Mouse (Mus musculus) limb, embryonic 11.5 days (tissue): ENCODE results near the gene Fem1a. TPM values are rescaled to one million over a fixed set of nuclear protein-coding genes. Genes with fewer than 3 reads are reported as not detected.
"Not testable (repeated sequence)": the region's sequence is repeated elsewhere in the genome, so short reads cannot be mapped to it uniquely, and the experiment has no call there.

Experiments used
- ATAC-seq: fragments of 200-750 bp; cut with Nextera tagmentation; 2 replicates; pipeline ENCODE4 v1.8.0; 2017; ENCODE audit warnings: low read depth; ENCODE audit not compliant: insufficient number of reproducible peaks, low FRiP score, low TSS enrichment
- DNase-seq: peaks from one replicate; pipeline ENCODE4 v3.0.0-alpha.2; 2015; ENCODE audit warnings: low spot score
- H3K27ac ChIP-seq: fragments of 300-500 bp; sonication (generic); replicated peaks from 2 replicates; pipeline ENCODE4 v1.5.1; 2014; ENCODE audit warnings: low read depth, mild to moderate bottlenecking, low read length
- H3K27me3 ChIP-seq: fragments of 300-500 bp; sonication (generic); 2 replicates; pipeline ENCODE4 v1.6.1; 2014; ENCODE audit warnings: mild to moderate bottlenecking, low read length, mixed read lengths; ENCODE audit not compliant: control insufficient read depth, insufficient read depth
- H3K36me3 ChIP-seq: fragments of 300-500 bp; sonication (generic); 2 replicates; pipeline ENCODE4 v1.6.1; 2014; ENCODE audit warnings: mild to moderate bottlenecking, low read length, moderate library complexity, mixed read lengths; ENCODE audit not compliant: control insufficient read depth, insufficient read depth
- H3K4me1 ChIP-seq: fragments of 300-500 bp; sonication (generic); 2 replicates; pipeline ENCODE4 v1.6.1; 2014; ENCODE audit warnings: low read length, mixed read lengths; ENCODE audit not compliant: control insufficient read depth, insufficient read depth
- H3K4me2 ChIP-seq: fragments of 300-500 bp; sonication (generic); 2 replicates; pipeline ENCODE4 v1.6.1; 2014; ENCODE audit warnings: low read depth, mild to moderate bottlenecking, moderate library complexity; ENCODE audit not compliant: severe bottlenecking
- H3K4me3 ChIP-seq: fragments of 300-500 bp; sonication (generic); 2 replicates; pipeline ENCODE4 v1.5.1; 2014; ENCODE audit warnings: low read depth, low read length
- H3K9ac ChIP-seq: fragments of 300-500 bp; sonication (generic); 2 replicates; pipeline ENCODE4 v1.6.1; 2014; ENCODE audit warnings: mild to moderate bottlenecking, low read length
- H3K9me3 ChIP-seq: fragments of 300-500 bp; sonication (generic); 2 replicates; pipeline ENCODE4 v1.6.1; 2016; ENCODE audit warnings: low read length; ENCODE audit not compliant: control insufficient read depth
- WGBS: fragments of 180-500 bp; shearing (Covaris S2); extraction: QIAGEN DNeasy Blood & Tissue Kit; methylation state at CpG from one replicate; pipeline ENCODE4 v1.1.7; 2014; 5-methylcytosine and 5-hydroxymethylcytosine counted together
- polyA plus RNA-seq: library from polyadenylated mRNA; unstranded; fragments of >200 nt; fragmentation: Nextera tagmentation; extraction: Ambion mirVana; gene quantifications from 2 replicates; pipeline ENCODE4 v1.2.1, GENCODE M21; 2014

Gene Fem1a
- polyA plus RNA-seq, 1 experiment from 2014 or later: 12.5 TPM

GRCm38 (mm10) chr17:56258812-56259211 lies 2.2 kb downstream of the Fem1a start:
- H3K9ac ChIP-seq, DNase-seq, ATAC-seq, H3K4me1 ChIP-seq, H3K27ac ChIP-seq, H3K4me3 ChIP-seq, H3K9me3 ChIP-seq, H3K4me2 ChIP-seq, H3K27me3 ChIP-seq: not testable (repeated sequence)
- peaks cover 12% of the 10 kb centered on the region for H3K36me3 ChIP-seq
- WGBS: 80% methylated on average over 2 of the region's 2 CpGs

DNA sequence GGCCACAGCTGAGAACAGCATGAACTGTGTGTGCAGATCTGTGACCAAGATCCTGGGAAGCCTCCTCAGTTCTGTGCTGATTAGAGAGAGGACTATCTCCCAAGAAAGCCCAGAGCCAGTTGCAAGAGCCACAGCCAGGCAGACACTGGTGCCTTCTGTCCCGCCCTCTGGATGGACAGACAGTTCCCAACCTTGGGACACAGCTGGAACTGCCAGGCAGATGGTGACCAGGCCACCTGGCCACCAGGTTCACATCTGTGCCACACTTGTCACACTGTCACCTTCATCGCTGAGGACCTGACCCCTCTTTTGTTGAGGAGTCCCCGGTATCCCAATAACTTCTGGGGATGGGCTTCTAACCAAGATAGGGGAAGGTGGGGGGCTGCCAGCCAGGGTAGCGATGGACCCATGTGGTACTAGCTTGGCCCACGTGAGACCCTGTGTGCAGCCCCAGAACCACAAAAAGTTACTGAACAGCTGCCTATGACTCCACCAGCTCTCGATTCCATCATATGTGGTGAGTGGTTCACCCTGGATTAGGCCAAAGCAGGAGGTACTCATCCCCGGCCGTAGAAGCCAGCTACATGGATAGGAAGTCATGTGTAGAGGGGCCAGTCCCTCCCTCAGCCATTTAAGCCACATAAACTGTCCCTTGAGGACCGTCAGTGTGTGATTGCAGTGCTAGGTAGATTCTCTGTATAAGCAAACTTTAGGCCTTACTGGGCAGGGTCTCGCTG lies 2.9 kb downstream of the Fem1a start:
- WGBS: 92% methylated on average over 10 of the region's 10 CpGs
- Histone ChIP-seq H3K27me3 (no peaks in the 10 kb centered on the region), H3K9me3 (no peaks in the 10 kb centered on the region), H3K4me2 (no peak overlapping the region), H3K9ac (no peak overlapping the region), H3K36me3 (peaks cover 12% of the 10 kb centered on the region), H3K27ac (no peak overlapping the region), H3K4me3 (no peak overlapping the region), H3K4me1 (0 out of 2 replicates have a peak, but pooled peaks cover 3% of the 10 kb centered on the region)
- ATAC-seq: no peak
- DNase-seq: no peak

DNA sequence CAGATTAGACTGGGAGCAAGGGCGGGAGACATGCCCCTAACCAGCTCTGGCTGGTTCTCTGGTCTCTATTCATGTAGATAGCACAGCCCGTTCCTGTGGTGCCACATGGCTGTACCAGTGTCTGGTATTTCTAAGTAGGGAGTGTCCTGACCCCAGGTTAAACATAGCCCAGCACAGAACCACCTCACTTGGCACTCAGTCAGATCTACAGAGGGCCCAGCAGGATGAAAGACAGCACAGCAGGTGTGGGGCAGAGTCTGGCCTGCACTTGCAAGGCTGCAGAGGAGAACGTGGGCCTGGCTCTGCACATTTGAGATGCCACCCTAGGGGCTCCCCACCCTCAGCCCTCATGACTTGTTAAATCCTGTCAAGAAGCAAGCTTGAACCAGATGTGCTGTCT lies 4.6 kb downstream of the Fem1a start:
- Histone ChIP-seq H3K4me3 (no peak overlapping the region), H3K4me1 (0 out of 2 replicates have a peak, but pooled peaks cover 3% of the 10 kb centered on the region), H3K9me3 (no peaks in the 10 kb centered on the region), H3K27ac (no peak overlapping the region), H3K9ac (no peak overlapping the region), H3K4me2 (no peak overlapping the region), H3K36me3 (peaks cover 12% of the 10 kb centered on the region), H3K27me3 (no peaks in the 10 kb centered on the region)
- DNase-seq: no peak
- no peak for ATAC-seq
- WGBS: 87% methylated on average over 3 of the region's 3 CpGs

DNA sequence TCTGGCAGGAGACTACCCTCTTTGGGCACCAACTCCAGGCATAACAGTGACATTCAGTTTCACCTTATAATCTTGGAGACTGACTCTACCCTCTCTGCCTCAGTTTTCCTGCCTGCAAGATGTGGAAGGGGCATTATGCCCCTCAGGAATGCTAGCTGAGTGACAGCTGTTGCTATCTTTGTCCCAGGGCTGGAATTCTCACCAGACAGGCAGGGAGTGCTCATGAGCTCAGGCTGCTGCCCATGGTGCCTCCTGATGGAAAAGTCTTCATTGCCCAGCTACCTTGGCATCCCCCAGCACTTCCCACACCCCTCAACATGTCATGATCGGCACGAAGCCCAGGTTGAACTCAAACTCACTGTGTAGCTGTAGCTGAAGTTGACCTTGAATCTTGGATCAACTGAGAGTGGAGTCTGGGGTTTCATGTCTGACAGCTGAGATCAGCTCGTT lies 6.1 kb downstream of the Fem1a start:
- 88% methylated on average over 3 of the region's 3 CpGs for WGBS
- DNase-seq (no peak), ATAC-seq (no peak)
- Histone ChIP-seq H3K4me2 (no peak overlapping the region), H3K9me3 (no peaks in the 10 kb centered on the region), H3K36me3 (peaks cover 12% of the 10 kb centered on the region), H3K4me1 (0 out of 2 replicates have a peak, but pooled peaks cover under 1% of the 10 kb centered on the region), H3K27me3 (no peaks in the 10 kb centered on the region), H3K4me3 (no peak overlapping the region), H3K27ac (no peak overlapping the region), H3K9ac (no peak overlapping the region)

GRCm38 (mm10) chr17:56264020-56264419 lies 7.4 kb downstream of the Fem1a start:
- DNase-seq: peak; percentile 83
- no peaks in the 10 kb centered on the region for H3K27me3 ChIP-seq
- H3K4me3 ChIP-seq: no peak overlapping the region
- WGBS: 26% methylated on average over 8 of the region's 8 CpGs
- no peak overlapping the region for H3K9ac ChIP-seq
- H3K36me3 ChIP-seq: peaks cover 12% of the 10 kb centered on the region
- ATAC-seq: peak; percentile 48; the same call in 1 of the 2 replicates
- no peak overlapping the region for H3K27ac ChIP-seq
- no peaks in the 10 kb centered on the region for H3K9me3 ChIP-seq
- H3K4me2 ChIP-seq: no peak overlapping the region
- no peaks in the 10 kb centered on the region for H3K4me1 ChIP-seq

GRCm38 (mm10) chr17:56265011-56265410 lies 8.4 kb downstream of the Fem1a start:
- Histone ChIP-seq H3K4me1 (no peaks in the 10 kb centered on the region), H3K4me3 (no peak overlapping the region), H3K27me3 (no peaks in the 10 kb centered on the region), H3K9me3 (no peaks in the 10 kb centered on the region), H3K36me3 (peaks cover 8% of the 10 kb centered on the region), H3K9ac (no peak overlapping the region), H3K27ac (no peak overlapping the region), H3K4me2 (no peak overlapping the region)
- 86% methylated on average over 4 of the region's 4 CpGs for WGBS
- no peak for ATAC-seq
- DNase-seq: no peak

DNA sequence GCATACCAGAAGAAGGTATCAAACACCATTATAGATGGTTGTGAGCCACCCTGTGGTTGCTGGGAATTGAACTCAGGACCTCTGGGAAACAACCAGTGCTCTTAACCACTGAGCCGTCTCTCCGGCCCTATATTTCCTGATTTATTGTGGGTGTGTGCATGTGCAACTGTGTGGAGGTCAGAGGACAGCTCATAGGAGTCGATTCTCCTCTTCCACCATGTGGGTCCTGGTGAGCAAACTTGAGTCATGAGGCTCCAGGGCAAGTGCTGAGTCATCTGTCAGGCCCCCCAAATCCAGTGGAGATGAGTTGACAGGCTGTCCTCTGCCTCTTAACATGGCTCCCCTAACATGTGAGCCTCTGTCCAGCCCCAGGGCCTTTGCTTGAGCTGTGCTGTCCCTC lies 9.3 kb downstream of the Fem1a start:
- no peaks in the 10 kb centered on the region for H3K9me3 ChIP-seq
- H3K4me3 ChIP-seq: no peak overlapping the region
- no peaks in the 10 kb centered on the region for H3K27me3 ChIP-seq
- H3K4me1 ChIP-seq: no peaks in the 10 kb centered on the region
- peaks cover 8% of the 10 kb centered on the region for H3K36me3 ChIP-seq
- WGBS: 84% methylated on average over 3 of the region's 3 CpGs
- H3K4me2 ChIP-seq: no peak overlapping the region
- H3K27ac ChIP-seq: no peak overlapping the region
- no peak for DNase-seq
- no peak for ATAC-seq
- no peak overlapping the region for H3K9ac ChIP-seq

GRCm38 (mm10) chr17:56266271-56266670 lies 9.7 kb downstream of the Fem1a start:
- peaks cover 5% of the 10 kb centered on the region for H3K36me3 ChIP-seq
- H3K4me1 ChIP-seq: no peaks in the 10 kb centered on the region
- no peak overlapping the region for H3K9ac ChIP-seq
- 63% methylated on average over 3 of the region's 3 CpGs for WGBS
- no peak overlapping the region for H3K4me3 ChIP-seq
- no peaks in the 10 kb centered on the region for H3K9me3 ChIP-seq
- H3K4me2 ChIP-seq: no peak overlapping the region
- no peak for DNase-seq
- H3K27ac ChIP-seq: no peak overlapping the region
- ATAC-seq: no peak
- no peaks in the 10 kb centered on the region for H3K27me3 ChIP-seq
